Mouse (Mus musculus): ENCODE results near the gene Ints4.
A peak's percentile ranks its signal among the peaks of the same experiment; 100 is the strongest.
"Not testable (repeated sequence)": the region's sequence is repeated elsewhere in the genome, so short reads cannot be mapped to it uniquely, and the experiment has no call there.

Ints4 gene

GRCm38 (mm10) chr7:97480821-97481339, at the start of gene Ints4:
Ints4 (plus strand) TSS chr7:97480956.
- DNase-seq (ENCODE audit: low spot score), result peak; percentile 92

GRCm38 (mm10) chr7:97433517-97433916, 47.2 kb upstream of the Ints4 start:
- not testable (repeated sequence) for DNase-seq (ENCODE audit: low spot score)

GRCm38 (mm10) chr7:97434517-97434916, 46.2 kb upstream of the Ints4 start:
- DNase-seq (ENCODE audit: low spot score), result no peak

GRCm38 (mm10) chr7:97438986-97439385, 41.8 kb upstream of the Ints4 start:
- no peak for DNase-seq (ENCODE audit: low spot score)

- peak; percentile 79 for DNase-seq (ENCODE audit: low spot score)
Observed at GRCm38 (mm10) chr7:97446171-97446925, 34.4 kb upstream of the Ints4 start.

GRCm38 (mm10) chr7:97447050-97447531, 33.7 kb upstream of the Ints4 start:
- no peak for DNase-seq (ENCODE audit: low spot score)

GRCm38 (mm10) chr7:97451023-97451422, 29.7 kb upstream of the Ints4 start, which contains the start of gene Kctd14:
Kctd14 (plus strand) TSS chr7:97451323.
- not testable (repeated sequence) for DNase-seq (ENCODE audit: low spot score)

GRCm38 (mm10) chr7:97452196-97452595, 28.6 kb upstream of the Ints4 start:
- DNase-seq (ENCODE audit: low spot score), result no peak

GRCm38 (mm10) chr7:97453141-97453921, 27.4 kb upstream of the Ints4 start:
- DNase-seq (ENCODE audit: low spot score), result peak; percentile 18

- no peak for DNase-seq (ENCODE audit: low spot score)
Observed at GRCm38 (mm10) chr7:97454795-97455194, 26.0 kb upstream of the Ints4 start.

- no peak for DNase-seq (ENCODE audit: low spot score)
Observed at GRCm38 (mm10) chr7:97455577-97455976, 25.2 kb upstream of the Ints4 start.

- DNase-seq (ENCODE audit: low spot score), result no peak
Observed at GRCm38 (mm10) chr7:97473001-97473400, 7.8 kb upstream of the Ints4 start.

- DNase-seq (ENCODE audit: low spot score), result no peak
Observed at GRCm38 (mm10) chr7:97479349-97479748, 1.4 kb upstream of the Ints4 start.

GRCm38 (mm10) chr7:97480290-97480689, 466 bp upstream of the Ints4 start:
- no peak for DNase-seq (ENCODE audit: low spot score)

GRCm38 (mm10) chr7:97483378-97483777, 2.6 kb downstream of the Ints4 start:
- no peak for DNase-seq (ENCODE audit: low spot score)

GRCm38 (mm10) chr7:97491157-97491556, 10.4 kb downstream of the Ints4 start:
- DNase-seq (ENCODE audit: low spot score), result no peak

GRCm38 (mm10) chr7:97492420-97492819, 11.7 kb downstream of the Ints4 start:
- no peak for DNase-seq (ENCODE audit: low spot score)

GRCm38 (mm10) chr7:97495052-97495451, 14.3 kb downstream of the Ints4 start:
- DNase-seq (ENCODE audit: low spot score), result no peak

- DNase-seq (ENCODE audit: low spot score), result no peak
Observed at GRCm38 (mm10) chr7:97500555-97501209, 19.9 kb downstream of the Ints4 start.

- no peak for DNase-seq (ENCODE audit: low spot score)
Observed at GRCm38 (mm10) chr7:97514786-97515185, 34.0 kb downstream of the Ints4 start.

GRCm38 (mm10) chr7:97519935-97520334, 39.2 kb downstream of the Ints4 start:
- no peak for DNase-seq (ENCODE audit: low spot score)

GRCm38 (mm10) chr7:97535531-97535930, 54.8 kb downstream of the Ints4 start:
- no peak for DNase-seq (ENCODE audit: low spot score)
